Mouse (Mus musculus): ENCODE data around the gene Gdpd5.
"Not testable (repeated sequence)": the region's sequence is repeated elsewhere in the genome, so short reads cannot be mapped to it uniquely, and the experiment has no call there.

Gene Gdpd5

DNA sequence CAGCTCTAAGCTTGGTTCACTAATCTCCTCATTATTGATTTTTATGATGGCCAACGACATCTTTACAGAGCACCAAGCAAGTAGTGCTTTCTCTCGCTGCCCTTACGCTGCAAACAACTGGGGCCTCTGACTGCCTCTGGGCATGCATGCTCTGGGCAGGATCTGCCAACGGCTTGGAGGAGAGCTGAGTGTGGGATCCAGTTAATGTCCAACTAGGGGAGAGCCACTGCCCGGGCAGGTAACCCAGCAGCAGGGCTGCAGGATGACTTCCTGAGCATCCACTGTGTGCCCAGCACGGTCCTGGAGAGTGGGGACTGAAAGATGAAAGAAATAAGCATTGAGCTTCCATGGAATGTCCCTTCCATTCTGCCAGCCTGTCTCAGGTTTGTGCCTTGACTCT is 14.5 kb upstream of the Gdpd5 start:
- DNase-seq (ENCODE audit: low spot score) = no peak

GRCm38 (mm10) chr7:99374325-99374724 is 6.9 kb upstream of the Gdpd5 start:
- not testable (repeated sequence) for DNase-seq (ENCODE audit: low spot score)

- peak; percentile 65 for DNase-seq (ENCODE audit: low spot score)
Measured at GRCm38 (mm10) chr7:99375455-99375854, 5.8 kb upstream of the Gdpd5 start.

GRCm38 (mm10) chr7:99378870-99379269 is 2.3 kb upstream of the Gdpd5 start:
- no peak for DNase-seq (ENCODE audit: low spot score)

- peak; percentile 72 for DNase-seq (ENCODE audit: low spot score)
Measured at GRCm38 (mm10) chr7:99380491-99381213, 562 bp upstream of the Gdpd5 start.

DNA sequence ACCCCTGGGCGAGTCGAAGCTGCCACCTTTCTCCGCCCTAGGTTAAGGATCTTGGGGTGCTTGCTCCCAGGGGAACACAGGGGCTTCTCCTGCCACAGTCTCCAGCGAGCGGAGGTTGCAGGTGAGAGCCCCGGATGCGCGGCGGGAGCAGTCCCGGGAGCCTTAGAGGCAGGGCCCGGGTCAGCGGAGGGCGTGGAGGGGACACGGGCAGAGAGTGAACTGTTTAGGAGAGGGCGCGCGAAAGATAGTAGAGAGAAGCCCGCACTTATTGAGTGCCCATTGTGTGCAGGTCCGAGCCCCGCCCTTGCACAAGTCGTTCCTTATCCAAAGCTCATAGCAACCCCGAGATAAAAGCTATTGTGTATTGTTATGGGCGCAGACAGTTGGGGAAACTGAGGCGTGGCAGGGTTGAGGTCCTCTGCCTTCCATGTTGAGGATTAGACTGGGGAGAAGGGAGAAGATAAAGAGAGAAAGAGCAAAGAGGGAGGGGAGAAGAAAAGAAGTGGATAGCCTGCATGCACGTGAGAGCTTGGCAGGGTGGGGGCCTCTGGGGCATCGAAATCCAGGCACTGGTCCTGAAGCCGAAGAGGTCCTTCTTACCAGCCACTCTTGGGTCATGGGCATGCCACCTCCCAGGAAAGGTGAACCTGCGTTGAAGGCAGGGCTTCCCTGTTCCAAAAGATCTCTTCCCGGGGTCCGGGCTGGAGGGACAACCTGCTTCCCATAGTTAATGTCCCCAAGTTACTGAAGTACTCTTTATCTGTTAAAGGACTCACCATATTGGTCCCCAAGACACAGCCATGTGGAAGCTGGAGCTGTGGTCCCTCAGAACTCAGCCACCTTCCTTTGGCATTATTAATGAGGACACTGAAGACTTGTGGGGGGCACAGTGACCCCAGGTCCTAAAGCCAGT is 1.1 kb downstream of the Gdpd5 start:
- DNase-seq (ENCODE audit: low spot score) = no peak

DNA sequence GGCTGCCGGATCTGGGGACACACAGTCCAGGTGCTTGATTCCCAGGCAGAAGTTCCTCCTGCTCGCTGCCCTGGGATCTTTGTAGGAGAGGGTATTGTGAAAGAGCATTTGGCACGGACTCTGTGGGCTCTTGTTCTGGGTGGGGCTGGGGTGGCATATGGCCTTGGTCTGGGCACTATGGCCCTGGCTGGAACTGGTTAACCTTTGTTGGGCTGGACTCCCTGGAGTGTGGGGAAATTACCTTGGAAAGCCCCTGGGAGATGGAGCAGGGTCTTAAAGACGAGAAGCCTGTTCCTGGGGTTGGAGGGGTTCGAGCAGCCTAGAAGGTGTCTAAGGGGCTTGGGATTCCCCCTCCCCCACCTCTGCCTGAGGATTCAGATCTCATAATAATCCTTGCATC is 2.0 kb downstream of the Gdpd5 start:
- DNase-seq (ENCODE audit: low spot score) = no peak

DNA sequence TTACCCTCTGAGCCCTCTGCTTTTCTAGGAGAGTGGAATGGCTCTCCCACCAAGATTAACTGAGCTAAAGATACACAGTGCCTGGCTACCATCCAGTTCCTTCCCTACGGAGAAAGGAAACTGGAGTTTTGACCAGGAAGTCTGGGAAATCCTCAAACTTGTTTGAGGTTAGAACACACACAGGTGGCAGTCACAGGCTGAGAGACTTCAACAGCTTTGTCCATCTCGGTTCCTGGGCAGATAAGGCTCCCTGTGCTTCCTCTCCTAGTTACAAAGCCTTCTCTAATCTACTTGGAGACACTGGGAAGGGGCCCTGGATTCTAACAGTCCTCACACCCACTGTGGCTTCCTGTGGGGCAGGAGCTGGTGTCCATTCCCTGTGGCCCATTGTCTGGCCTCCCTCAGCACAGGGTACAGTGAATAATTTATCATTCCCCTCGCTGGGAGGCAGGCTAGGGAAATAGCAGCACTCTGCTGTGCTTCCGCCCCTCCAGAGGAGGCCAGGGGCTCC is 2.9 kb downstream of the Gdpd5 start:
- DNase-seq (ENCODE audit: low spot score) = no peak

DNA sequence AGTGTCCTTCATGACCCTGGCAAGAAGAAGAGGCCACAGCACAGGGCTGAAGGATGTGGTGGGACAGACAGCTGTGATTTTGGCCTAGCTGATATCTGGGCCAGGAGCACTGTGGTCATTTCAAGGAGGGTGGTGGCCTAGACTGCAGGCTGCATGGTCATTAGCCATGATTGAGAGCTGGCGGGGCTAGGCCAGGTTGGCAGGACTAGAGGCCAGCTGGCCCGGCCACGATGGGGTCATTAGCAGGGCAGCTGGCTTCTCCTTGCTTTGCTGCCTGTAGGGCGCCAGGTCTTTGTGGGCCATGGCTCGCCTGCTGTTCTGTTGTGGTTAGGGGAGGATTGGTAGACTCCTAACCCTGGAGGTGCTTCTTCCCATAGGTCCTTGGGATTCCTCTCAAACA is 4.8 kb downstream of the Gdpd5 start:
- peak; percentile 65 for DNase-seq (ENCODE audit: low spot score)

GRCm38 (mm10) chr7:99386811-99387210 is 5.6 kb downstream of the Gdpd5 start:
- DNase-seq (ENCODE audit: low spot score) = no peak

- DNase-seq (ENCODE audit: low spot score) = no peak
Measured at GRCm38 (mm10) chr7:99387356-99387755, 6.1 kb downstream of the Gdpd5 start.

GRCm38 (mm10) chr7:99390559-99390958 is 9.3 kb downstream of the Gdpd5 start:
- DNase-seq (ENCODE audit: low spot score) = no peak

- DNase-seq (ENCODE audit: low spot score) = no peak
Measured at GRCm38 (mm10) chr7:99392696-99393095, 11.5 kb downstream of the Gdpd5 start.

- DNase-seq (ENCODE audit: low spot score) = no peak
Measured at GRCm38 (mm10) chr7:99393711-99394325, 12.6 kb downstream of the Gdpd5 start.

- no peak for DNase-seq (ENCODE audit: low spot score)
Measured at GRCm38 (mm10) chr7:99395385-99395784, 14.2 kb downstream of the Gdpd5 start.

DNA sequence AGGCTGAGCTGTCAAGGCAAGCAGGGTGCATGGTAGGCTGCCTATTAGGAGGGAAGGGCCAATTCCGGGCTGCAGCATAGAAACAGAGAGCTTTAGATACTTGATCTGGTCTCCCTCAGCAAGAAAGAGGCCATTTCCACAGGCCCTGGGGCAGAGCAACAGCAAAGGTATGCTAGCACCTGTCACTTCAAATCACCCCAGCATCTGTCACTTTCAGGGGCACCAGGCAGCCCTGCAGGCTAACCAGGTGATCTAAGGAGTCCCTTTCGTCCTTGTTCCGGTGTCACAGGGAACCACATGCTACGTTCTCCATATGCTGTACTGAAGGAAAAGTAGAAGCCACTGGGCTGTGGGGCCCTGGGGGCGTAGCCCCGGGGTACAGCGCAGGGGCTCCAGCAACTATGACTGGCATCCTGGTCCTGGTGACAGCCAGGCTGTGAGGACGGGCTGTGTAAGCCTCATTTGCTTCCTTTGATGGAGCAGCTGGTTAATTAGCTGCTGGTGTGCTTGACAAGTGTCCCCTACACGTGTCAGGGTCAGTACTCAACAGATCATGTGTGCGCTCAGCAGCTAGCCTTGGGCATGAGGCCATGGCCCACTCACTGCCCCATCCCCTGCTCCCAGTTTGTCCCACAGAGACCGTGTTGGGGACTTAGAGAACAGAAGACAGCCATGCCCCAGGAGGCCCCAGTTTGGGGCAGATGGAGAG is 14.8 kb downstream of the Gdpd5 start:
- no peak for DNase-seq (ENCODE audit: low spot score)

GRCm38 (mm10) chr7:99396994-99397659 is 15.9 kb downstream of the Gdpd5 start:
- no peak for DNase-seq (ENCODE audit: low spot score)

DNA sequence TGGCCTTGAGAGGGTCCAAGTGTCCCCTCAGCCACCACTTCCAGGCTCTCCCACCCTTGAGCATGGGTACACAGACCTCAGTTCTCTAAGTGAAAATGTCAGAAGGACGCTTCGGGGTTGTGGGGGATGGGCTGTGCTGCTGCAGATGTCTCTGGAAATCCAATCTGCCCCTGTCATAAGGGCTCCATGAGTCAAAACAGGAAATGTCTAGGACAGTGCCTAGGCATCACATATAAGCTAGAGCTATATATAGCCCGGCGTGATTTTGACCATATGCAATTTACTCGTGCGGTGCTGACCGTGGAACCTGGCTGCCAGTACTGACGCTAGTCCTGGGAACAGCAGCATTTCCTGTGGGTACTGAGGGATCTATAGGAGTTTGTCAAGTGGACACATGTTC is 20.2 kb downstream of the Gdpd5 start:
- DNase-seq (ENCODE audit: low spot score) = no peak

DNA sequence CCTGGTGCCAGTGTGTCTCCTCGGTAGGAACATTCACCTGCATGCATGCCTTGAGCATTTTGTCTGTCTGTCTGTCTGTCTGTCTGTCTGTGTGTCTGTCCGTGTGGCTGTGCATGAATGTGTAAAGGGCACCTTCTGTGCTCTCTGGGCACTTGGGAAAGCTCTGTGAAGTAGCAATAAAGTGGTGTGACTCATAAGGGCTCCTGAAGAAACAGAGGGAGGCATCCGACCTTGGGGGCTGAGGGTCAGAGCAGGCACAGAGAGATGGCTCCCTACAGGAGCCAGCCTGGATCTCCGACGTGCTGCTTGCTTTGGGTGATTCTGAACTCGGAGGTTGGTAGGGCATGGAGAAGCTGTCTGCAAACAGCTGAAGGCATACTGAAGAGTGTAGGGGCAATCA is 21.3 kb downstream of the Gdpd5 start:
- DNase-seq (ENCODE audit: low spot score) = no peak

DNA sequence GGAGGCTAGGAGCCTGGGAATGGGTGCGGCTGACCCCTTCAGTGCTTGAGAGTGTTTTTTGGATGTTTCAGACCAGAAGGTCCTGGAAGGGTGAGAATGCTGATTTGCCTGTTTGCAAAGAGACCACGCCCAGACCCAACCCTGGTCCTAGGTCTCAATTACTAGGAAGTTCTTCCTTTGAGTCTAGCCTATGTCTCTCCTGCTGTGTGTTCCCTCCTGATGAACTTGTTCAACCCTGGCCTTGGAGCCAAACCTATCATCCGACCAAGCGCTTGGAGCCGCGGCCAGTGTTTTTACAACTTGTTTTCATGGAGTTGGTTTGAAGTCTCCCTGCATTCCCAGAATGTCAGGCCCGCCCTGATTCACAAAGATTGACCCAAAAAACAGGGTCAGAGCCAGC is 22.0 kb downstream of the Gdpd5 start:
- DNase-seq (ENCODE audit: low spot score) = no peak

DNA sequence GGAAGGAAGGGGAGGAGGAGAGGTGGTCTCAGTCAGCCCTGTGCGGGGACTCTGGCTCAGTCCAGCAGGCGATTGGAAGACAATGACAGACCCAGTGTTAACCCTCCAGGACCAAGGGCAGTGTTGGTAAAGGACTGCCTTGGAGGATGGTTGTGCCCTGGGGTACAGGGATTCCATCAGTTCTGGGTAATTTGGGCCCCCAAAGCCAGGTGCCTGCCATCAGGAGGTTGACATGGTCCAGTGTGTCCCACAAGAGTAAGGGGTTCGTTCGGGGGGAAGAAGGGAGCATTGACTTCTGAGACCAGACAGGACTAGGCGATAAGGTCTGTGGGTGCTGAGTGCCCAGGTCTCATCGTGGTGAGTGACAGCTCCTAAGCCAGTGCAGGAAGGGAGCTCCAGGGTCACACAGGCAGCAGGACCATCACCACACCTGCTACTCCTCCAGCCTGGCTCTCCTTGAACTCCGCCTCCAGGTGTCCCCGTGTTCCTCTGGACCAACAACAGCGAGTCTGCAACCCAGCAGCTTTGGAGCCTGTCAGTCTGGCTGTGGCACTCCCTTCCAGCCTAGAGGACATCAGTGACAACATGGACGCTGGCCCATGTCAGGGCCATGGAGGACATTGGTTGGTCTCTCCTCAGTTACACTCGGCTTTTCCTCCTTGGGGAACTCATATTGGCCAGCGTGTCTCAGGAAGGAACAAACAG is 23.0 kb downstream of the Gdpd5 start:
- DNase-seq (ENCODE audit: low spot score) = no peak

Measured in MN1 (cell line).